ENCODE assay signal across 12 mouse cellular contexts in the genomic region with DNA sequence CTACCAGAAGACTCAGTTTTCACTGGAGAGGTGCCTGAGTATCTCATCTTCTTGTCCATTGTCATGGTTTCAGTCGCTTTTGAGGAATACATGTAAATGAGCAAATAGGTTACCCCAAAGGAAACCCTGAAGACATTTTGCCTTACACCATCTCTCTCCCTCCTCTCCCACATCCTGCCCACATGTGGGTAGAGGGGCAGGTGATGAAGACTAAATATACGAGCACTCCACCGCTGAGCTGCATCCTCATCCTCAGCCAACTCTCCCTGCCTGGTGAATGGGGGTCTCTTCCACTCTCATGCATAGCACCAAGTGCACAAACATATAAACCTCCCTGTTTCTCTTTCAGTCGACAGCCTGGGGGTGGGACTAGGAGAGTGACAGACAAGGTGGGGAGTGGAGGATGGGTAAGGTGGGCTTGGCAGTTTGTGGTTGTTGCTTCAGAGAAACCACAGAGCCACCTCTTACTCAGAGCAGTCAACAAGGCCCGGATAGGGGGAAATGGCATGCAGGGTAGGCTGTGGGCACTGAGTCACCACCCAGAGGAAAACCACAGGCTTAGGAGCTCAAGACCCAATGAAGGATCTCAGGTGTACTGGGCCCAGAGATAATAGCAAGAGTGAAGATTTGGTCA.
A peak's percentile ranks its signal among the peaks of the same experiment; 100 is the strongest.
DNase-seq lines count a peak whose midpoint lies in the region; ATAC-seq lines count a peak whose summit lies in the region.
"Had no signal": no experiment of that assay in that cellular context is flagged by ENCODE, and none has a peak within 500 bp of the region (broad histone marks: within the 10 kb centered on the region; RNA-seq: fewer than 3 reads in every experiment).

No protein-coding gene starts in this region.

- 86% methylated on average over 5 of the region's 5 CpGs for WGBS in intestine, embryonic 16.5 days

- H3K27me3 ChIP-seq in intestine, embryonic 16.5 days (replicated peaks; ENCODE audit: control insufficient read depth, insufficient read depth, low read length): no peaks in the 10 kb centered on the region
- H3K27me3 ChIP-seq: embryonic facial prominence, embryonic 12.5 days had no signal

- H3K4me1 ChIP-seq in intestine, embryonic 16.5 days (ENCODE audit: control insufficient read depth, insufficient read depth, low read length): peaks cover 13% of the 10 kb centered on the region
- H3K4me1 ChIP-seq: embryonic facial prominence, embryonic 12.5 days had no signal

- peaks cover 10% of the 10 kb centered on the region; the same call in 1 of the 2 replicates for H3K9me3 ChIP-seq in intestine, embryonic 16.5 days (ENCODE audit: control insufficient read depth, low read length)

- H3K36me3 ChIP-seq in intestine, embryonic 16.5 days (ENCODE audit: control insufficient read depth, insufficient read depth, low read length): no peaks in the 10 kb centered on the region
- H3K36me3 ChIP-seq: embryonic facial prominence, embryonic 12.5 days had no signal

- peak; percentile 20 for DNase-seq in gastrocnemius, postnatal 25 days
- DNase-seq in gastrocnemius, postnatal 10 days: no peak
- peak; percentile 18 for DNase-seq in MEL-GATA-1-ER (ENCODE audit: extremely low read depth, low read depth)
- peak; percentile 16 to 34 for DNase-seq in lung, postnatal 4 days
- DNase-seq in thymus, adult 18-20 months: peak; percentile 71 to 88
- no peak for DNase-seq in left cerebral cortex, adult 18-20 months (ENCODE audit: low spot score in 2 of 2)
- DNase-seq in right cerebral cortex, adult 18-20 months: no peak
- DNase-seq: cerebellum, adult 11 months had no signal

- H3K4me2 ChIP-seq in intestine, embryonic 16.5 days (ENCODE audit: low read depth, low read length): no peak overlapping the region
- H3K4me2 ChIP-seq: embryonic facial prominence, embryonic 12.5 days had no signal

- no peak overlapping the region for H3K9ac ChIP-seq in intestine, embryonic 16.5 days (ENCODE audit: low read depth, low read length)
- H3K9ac ChIP-seq: embryonic facial prominence, embryonic 12.5 days had no signal

- no peak for ATAC-seq in intestine, embryonic 16.5 days
- ATAC-seq: hindbrain, embryonic 16.5 days had no signal

- H3K27ac ChIP-seq in intestine, embryonic 16.5 days (ENCODE audit: low read length): no peak overlapping the region
- H3K27ac ChIP-seq: embryonic facial prominence, embryonic 12.5 days; layer of hippocampus, adult 2 months had no signal

- no peak overlapping the region for H3K4me3 ChIP-seq in intestine, embryonic 16.5 days (ENCODE audit: low read length)
- H3K4me3 ChIP-seq: embryonic facial prominence, embryonic 12.5 days; layer of hippocampus, adult 2 months had no signal

Comparison
In these comparisons a context has a peak if more than half of its experiments do, and no peak if none do; other contexts are left out.
1. DNase-seq: peak in gastrocnemius, postnatal 25 days (single experiment), MEL-GATA-1-ER (single experiment), lung, postnatal 4 days (2 of 2) and thymus, adult 18-20 months (2 of 2); none in gastrocnemius, postnatal 10 days (single experiment), left cerebral cortex, adult 18-20 months (0 of 2) and right cerebral cortex, adult 18-20 months (single experiment).